Mouse (Mus musculus) embryonic facial prominence, embryonic 10.5 days (tissue): Measurements from ENCODE around the gene Habp2. TPM values are rescaled to one million over a fixed set of nuclear protein-coding genes. Genes with fewer than 3 reads are reported as not detected.
"Not testable (repeated sequence)": the region's sequence is repeated elsewhere in the genome, so short reads cannot be mapped to it uniquely, and the experiment has no call there.

ENCODE experiments used
- DNase-seq: peaks from one replicate; pipeline ENCODE4 v3.0.0-alpha.2; 2017; ENCODE audit warnings: low spot score
- H3K27ac ChIP-seq: fragments of 300-500 bp; sonication (generic); replicated peaks from 2 replicates; pipeline ENCODE4 v1.5.1; 2016; ENCODE audit warnings: mild to moderate bottlenecking
- H3K27me3 ChIP-seq: fragments of 300-500 bp; sonication (generic); replicated peaks from 2 replicates; pipeline ENCODE4 v1.6.1; 2016; ENCODE audit warnings: low read depth, mild to moderate bottlenecking; ENCODE audit not compliant: poor library complexity, severe bottlenecking
- H3K36me3 ChIP-seq: fragments of 300-500 bp; sonication (generic); replicated peaks from 2 replicates; pipeline ENCODE4 v1.6.1; 2016; ENCODE audit warnings: mild to moderate bottlenecking, moderate library complexity
- H3K4me1 ChIP-seq: fragments of 300-500 bp; sonication (generic); 2 replicates; pipeline ENCODE4 v1.6.1; 2016
- H3K4me3 ChIP-seq: fragments of 300-500 bp; sonication (generic); 2 replicates; pipeline ENCODE4 v1.5.1; 2016; ENCODE audit warnings: mild to moderate bottlenecking, moderate library complexity
- H3K9me3 ChIP-seq: fragments of 300-500 bp; sonication (generic); 2 replicates; pipeline ENCODE4 v1.6.1; 2016; ENCODE audit warnings: mild to moderate bottlenecking
- WGBS: fragments of 180-500 bp; shearing (Covaris S2); methylation state at CpG from one replicate; pipeline ENCODE4 v1.1.7; 2016; 5-methylcytosine and 5-hydroxymethylcytosine counted together
- polyA plus RNA-seq: library from polyadenylated mRNA; unstranded; fragments of >200 nt; fragmentation: Nextera tagmentation; extraction: Ambion mirVana; gene quantifications from 2 replicates; pipeline ENCODE4 v1.2.1, GENCODE M21; 2016

Habp2 gene
- polyA plus RNA-seq, 1 experiment from 2014 or later: not detected

GRCm38 (mm10) chr19:56346016-56346415 is 59.1 kb downstream of the Habp2 start:
- WGBS: 77% methylated on average over 3 of the region's 3 CpGs
- no peak overlapping the region for H3K27ac ChIP-seq
- no peak for DNase-seq
- peaks cover 27% of the 10 kb centered on the region for H3K4me1 ChIP-seq
- no peak overlapping the region for H3K4me3 ChIP-seq
- H3K36me3 ChIP-seq: no peaks in the 10 kb centered on the region
- H3K9me3 ChIP-seq: no peaks in the 10 kb centered on the region
- H3K27me3 ChIP-seq: peaks cover 28% of the 10 kb centered on the region

DNA sequence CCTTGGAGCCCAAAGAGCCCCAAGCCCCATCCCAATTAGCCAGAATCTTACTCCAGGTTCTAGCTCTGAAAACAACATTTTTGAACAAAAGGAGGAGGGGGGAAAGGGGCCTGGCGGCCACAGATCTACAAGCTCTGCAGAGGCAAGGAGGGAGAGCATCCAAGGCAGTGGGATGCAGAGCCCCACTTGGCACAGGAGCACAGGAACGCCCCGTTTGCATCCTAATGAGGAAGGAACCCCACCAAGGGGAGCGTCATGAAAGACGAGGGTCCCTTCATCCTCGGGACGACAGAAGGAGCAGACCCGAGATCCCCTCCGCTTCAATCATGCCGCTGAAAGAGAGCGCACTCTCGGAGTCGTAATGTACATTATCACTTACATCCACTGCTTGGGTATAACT is 59.8 kb downstream of the Habp2 start:
- 52% methylated on average over 13 of the region's 13 CpGs for WGBS
- Histone ChIP-seq H3K4me1 (peaks cover 27% of the 10 kb centered on the region), H3K4me3 (no peak overlapping the region), H3K27ac (no peak overlapping the region), H3K9me3 (no peaks in the 10 kb centered on the region), H3K27me3 (peaks cover 28% of the 10 kb centered on the region), H3K36me3 (no peaks in the 10 kb centered on the region)
- no peak for DNase-seq

DNA sequence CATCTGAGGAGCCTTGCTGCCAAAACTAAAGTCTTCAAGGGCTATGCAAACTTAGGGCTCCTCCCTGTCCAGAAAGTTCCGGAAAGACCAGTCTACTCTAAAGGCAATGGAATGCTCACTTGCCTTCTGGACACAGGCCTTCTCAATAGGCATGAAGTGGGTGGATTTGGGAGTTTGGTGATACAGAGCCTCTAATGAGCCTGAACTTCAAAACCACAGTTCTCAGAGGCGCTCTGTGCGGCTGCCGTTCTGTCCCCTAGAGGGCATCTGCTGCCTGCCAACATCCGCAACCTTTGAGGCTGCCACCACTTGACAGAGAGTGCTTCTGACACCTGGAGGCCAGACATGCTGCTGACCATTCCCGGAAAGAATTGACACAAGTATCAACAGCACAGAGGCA is 62.4 kb downstream of the Habp2 start:
- peak; percentile 48 for DNase-seq
- H3K27me3 ChIP-seq: peaks cover 18% of the 10 kb centered on the region
- no peak overlapping the region for H3K4me3 ChIP-seq
- peaks cover 19% of the 10 kb centered on the region for H3K4me1 ChIP-seq
- H3K36me3 ChIP-seq: no peaks in the 10 kb centered on the region
- no peak overlapping the region for H3K27ac ChIP-seq
- H3K9me3 ChIP-seq: 0 out of 2 replicates have a peak, but pooled peaks cover 3% of the 10 kb centered on the region
- WGBS: 26% methylated on average over 6 of the region's 6 CpGs

DNA sequence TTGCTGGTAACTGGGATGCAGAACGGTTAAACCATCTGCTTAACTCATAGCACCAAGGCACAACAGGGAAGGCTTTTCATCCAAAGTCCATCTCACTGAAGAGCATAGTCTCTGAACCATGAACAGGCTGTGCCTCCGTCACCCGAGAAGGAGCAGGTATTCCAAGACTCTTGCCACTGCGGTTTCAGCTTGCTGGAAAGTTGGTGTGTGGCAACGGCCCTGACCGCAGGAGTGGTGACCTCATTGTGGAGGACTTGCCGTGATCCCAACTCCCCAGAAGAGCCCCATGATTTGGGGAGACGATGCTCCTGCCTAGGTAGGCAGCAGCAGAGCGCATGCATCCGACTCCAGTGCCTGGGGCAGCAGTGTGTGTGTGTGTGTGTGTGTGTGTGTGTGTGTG is 66.8 kb downstream of the Habp2 start:
- H3K4me3 ChIP-seq: no peak overlapping the region
- no peak overlapping the region for H3K27ac ChIP-seq
- no peak for DNase-seq
- no peaks in the 10 kb centered on the region for H3K36me3 ChIP-seq
- peaks cover 14% of the 10 kb centered on the region for H3K4me1 ChIP-seq
- WGBS: 85% methylated on average over 10 of the region's 10 CpGs
- H3K27me3 ChIP-seq: no peaks in the 10 kb centered on the region; the same call in 1 of the 2 replicates
- H3K9me3 ChIP-seq: 0 out of 2 replicates have a peak, but pooled peaks cover 3% of the 10 kb centered on the region

DNA sequence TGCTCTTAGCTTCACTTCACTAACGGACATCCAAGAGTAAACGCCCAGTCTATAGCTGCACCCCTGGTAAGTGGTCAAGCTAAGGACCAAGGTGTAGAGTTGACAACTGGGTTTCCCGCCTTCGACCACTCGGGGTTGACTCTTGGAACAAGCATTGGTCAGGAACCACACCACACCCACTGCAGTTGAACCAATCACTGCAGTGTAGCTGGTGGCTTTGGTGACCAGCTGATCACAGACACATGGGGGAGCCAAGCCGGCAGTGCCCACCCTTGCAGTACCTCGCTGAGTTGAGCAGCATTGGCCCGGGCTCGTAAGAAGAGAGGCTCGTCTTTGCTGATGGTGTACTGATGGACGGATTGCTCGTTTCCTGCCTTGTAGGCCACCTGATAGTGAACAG is 68.3 kb downstream of the Habp2 start:
- Histone ChIP-seq H3K4me3 (no peak overlapping the region), H3K27me3 (no peaks in the 10 kb centered on the region; the same call in 1 of the 2 replicates), H3K4me1 (peaks cover 4% of the 10 kb centered on the region), H3K36me3 (no peaks in the 10 kb centered on the region), H3K27ac (no peak overlapping the region), H3K9me3 (0 out of 2 replicates have a peak, but pooled peaks cover 3% of the 10 kb centered on the region)
- no peak for DNase-seq
- WGBS: 84% methylated on average over 12 of the region's 12 CpGs

GRCm38 (mm10) chr19:56356480-56357373 is 69.8 kb downstream of the Habp2 start:
- 45% methylated on average over 17 of the region's 17 CpGs for WGBS
- H3K4me1 ChIP-seq: peaks cover 3% of the 10 kb centered on the region
- H3K36me3 ChIP-seq: no peaks in the 10 kb centered on the region
- 0 out of 2 replicates have a peak, but pooled peaks cover 3% of the 10 kb centered on the region for H3K9me3 ChIP-seq
- DNase-seq: peak; percentile 82
- H3K4me3 ChIP-seq: peak overlapping the region; percentile 13; the same call in 1 of the 2 replicates
- H3K27me3 ChIP-seq: no peaks in the 10 kb centered on the region; the same call in 1 of the 2 replicates
- no peak overlapping the region for H3K27ac ChIP-seq

GRCm38 (mm10) chr19:56357374-56357708 is 70.4 kb downstream of the Habp2 start:
- not testable (repeated sequence) for DNase-seq, H3K4me3 ChIP-seq, H3K27me3 ChIP-seq, H3K9me3 ChIP-seq, H3K4me1 ChIP-seq, H3K27ac ChIP-seq, H3K36me3 ChIP-seq
- 82% methylated on average over 2 of the region's 2 CpGs for WGBS

- Histone ChIP-seq H3K27me3 (no peaks in the 10 kb centered on the region; the same call in 1 of the 2 replicates), H3K36me3 (no peaks in the 10 kb centered on the region), H3K4me1 (peaks cover 3% of the 10 kb centered on the region), H3K27ac (no peak overlapping the region), H3K9me3 (no peaks in the 10 kb centered on the region), H3K4me3 (no peak overlapping the region)
- 68% methylated on average over 2 of the region's 2 CpGs for WGBS
- DNase-seq: no peak
These were observed 72.0 kb downstream of the Habp2 start for GRCm38 (mm10) chr19:56358890-56359289.

DNA sequence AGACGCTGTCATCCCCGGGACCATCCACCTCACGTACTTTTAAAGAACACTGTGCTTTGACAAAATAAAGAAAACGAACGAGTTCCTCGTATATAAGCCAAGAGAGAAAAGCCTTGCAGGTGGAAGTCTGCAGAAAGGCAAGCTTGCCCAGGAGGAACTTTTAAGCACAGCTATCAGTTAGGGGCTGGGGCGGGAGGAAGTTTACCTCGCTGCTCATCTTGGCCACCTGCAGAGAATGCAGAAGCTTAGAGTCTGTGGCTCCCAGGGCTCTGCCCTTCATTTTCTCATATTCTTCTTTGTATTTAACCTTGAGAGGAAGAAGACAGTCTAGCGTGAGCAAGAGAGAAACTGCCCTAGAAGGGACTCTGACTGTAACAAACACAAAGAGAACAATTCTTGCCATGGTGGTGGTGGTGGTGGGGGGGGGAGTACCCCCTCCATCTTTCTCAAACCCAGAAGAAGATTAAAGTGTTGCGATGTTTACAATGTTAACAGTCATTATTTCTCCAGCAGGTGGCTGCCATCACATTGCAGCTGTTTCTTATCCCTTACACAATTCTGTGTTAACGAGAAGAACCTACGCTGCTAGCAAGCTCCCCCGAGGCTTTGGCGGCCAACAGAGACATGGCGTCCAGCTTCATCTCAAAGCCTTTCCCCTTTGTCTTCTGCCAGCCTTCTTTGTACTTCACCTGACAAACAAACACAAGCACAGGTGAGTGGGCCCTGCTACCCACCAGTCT is 77.0 kb downstream of the Habp2 start:
- Histone ChIP-seq H3K27me3 (0 out of 2 replicates have a peak, but pooled peaks cover 3% of the 10 kb centered on the region), H3K4me3 (no peak overlapping the region), H3K4me1 (no peaks in the 10 kb centered on the region; the same call in 1 of the 2 replicates), H3K9me3 (no peaks in the 10 kb centered on the region), H3K27ac (no peak overlapping the region), H3K36me3 (no peaks in the 10 kb centered on the region)
- WGBS: 69% methylated on average over 15 of the region's 15 CpGs
- no peak for DNase-seq

DNA sequence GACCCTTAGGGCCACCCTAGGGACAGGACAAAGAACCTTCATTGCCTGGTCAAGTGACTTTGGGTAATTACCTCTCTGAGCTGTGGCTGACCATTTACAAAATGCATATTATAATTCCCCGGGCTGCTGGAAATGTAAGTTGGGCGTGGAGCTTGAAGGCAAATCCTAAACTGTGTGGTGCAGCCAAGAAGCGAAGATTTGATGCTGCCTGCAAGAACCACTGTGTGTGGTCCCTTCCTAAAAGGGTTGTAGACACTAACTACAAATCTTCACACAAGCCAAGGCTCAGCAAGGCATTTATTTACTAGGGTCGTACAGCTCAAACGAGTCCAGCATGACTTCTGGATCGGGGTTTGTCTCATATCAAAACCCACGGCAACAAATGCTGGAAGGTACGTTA is 77.6 kb downstream of the Habp2 start:
- Histone ChIP-seq H3K9me3 (no peaks in the 10 kb centered on the region), H3K4me3 (no peak overlapping the region), H3K4me1 (no peaks in the 10 kb centered on the region; the same call in 1 of the 2 replicates), H3K27me3 (0 out of 2 replicates have a peak, but pooled peaks cover 3% of the 10 kb centered on the region), H3K27ac (no peak overlapping the region), H3K36me3 (no peaks in the 10 kb centered on the region)
- WGBS: 90% methylated on average over 8 of the region's 8 CpGs
- no peak for DNase-seq

GRCm38 (mm10) chr19:56366168-56366567 is 79.2 kb downstream of the Habp2 start:
- Histone ChIP-seq H3K4me3 (no peak overlapping the region), H3K27me3 (0 out of 2 replicates have a peak, but pooled peaks cover 3% of the 10 kb centered on the region), H3K9me3 (no peaks in the 10 kb centered on the region), H3K4me1 (no peaks in the 10 kb centered on the region; the same call in 1 of the 2 replicates), H3K36me3 (no peaks in the 10 kb centered on the region), H3K27ac (no peak overlapping the region)
- no peak for DNase-seq
- 84% methylated on average over 11 of the region's 11 CpGs for WGBS

- Histone ChIP-seq H3K27ac (no peak overlapping the region), H3K9me3 (no peaks in the 10 kb centered on the region), H3K36me3 (no peaks in the 10 kb centered on the region), H3K4me1 (peaks cover 1% of the 10 kb centered on the region; the same call in 1 of the 2 replicates), H3K27me3 (0 out of 2 replicates have a peak, but pooled peaks cover 3% of the 10 kb centered on the region), H3K4me3 (no peak overlapping the region)
- no peak for DNase-seq
- 87% methylated on average over 9 of the region's 9 CpGs for WGBS
These were observed 79.7 kb downstream of the Habp2 start for GRCm38 (mm10) chr19:56366625-56367024.
